Comparison of ENCODE assay signal across 10 mouse cellular contexts in genomic region chr9:118928656-118929055, GRCm38 (mm10). TPM values are rescaled to one million over a fixed set of nuclear protein-coding genes. Genes with fewer than 3 reads are reported as not detected.
DNase-seq lines count a peak whose midpoint lies in the region; ATAC-seq and TF ChIP-seq lines count a peak whose summit lies in the region.
"Had no signal": no experiment of that assay in that cellular context is flagged by ENCODE, and none has a peak within 500 bp of the region (broad histone marks: within the 10 kb centered on the region; RNA-seq: fewer than 3 reads in every experiment).

No protein-coding gene starts in this region.

- peak overlapping the region; percentile 97; the same call in 1 of the 2 replicates for H3K4me2 ChIP-seq in forebrain, embryonic 13.5 days
- H3K4me2 ChIP-seq in forebrain, embryonic 11.5 days (ENCODE audit: low read depth, low read length, severe bottlenecking) = no peak overlapping the region
- H3K4me2 ChIP-seq in liver, postnatal 0 days (ENCODE audit: low read depth, low read length) = peak overlapping the region; percentile 98

- ATAC-seq in forebrain, embryonic 13.5 days = no peak
- no peak for ATAC-seq in forebrain, embryonic 11.5 days (replicated peaks; ENCODE audit: low FRiP score)
- no peak for ATAC-seq in liver, postnatal 0 days

- H3K9ac ChIP-seq in forebrain, embryonic 13.5 days = peak overlapping the region; percentile 85; the same call in 1 of the 2 replicates
- no peak overlapping the region for H3K9ac ChIP-seq in forebrain, embryonic 11.5 days (ENCODE audit: low read length)
- H3K9ac ChIP-seq in liver, postnatal 0 days (replicated peaks) = peak overlapping the region; percentile 80; the same call in 1 of the 2 replicates

- H3K27ac ChIP-seq in forebrain, embryonic 13.5 days = no peak overlapping the region
- H3K27ac ChIP-seq in forebrain, embryonic 11.5 days (ENCODE audit: low read depth, low read length) = no peak overlapping the region
- H3K27ac ChIP-seq in liver, postnatal 0 days (ENCODE audit: low read depth) = peak overlapping the region; percentile 9; the same call in 1 of the 2 replicates

- H3K4me3 ChIP-seq in forebrain, embryonic 13.5 days = no peak overlapping the region
- H3K4me3 ChIP-seq in forebrain, embryonic 11.5 days (ENCODE audit: low read depth, low read length) = no peak overlapping the region
- no peak overlapping the region for H3K4me3 ChIP-seq in liver, postnatal 0 days (ENCODE audit: low read depth, low read length)

- H3K4me1 ChIP-seq in forebrain, embryonic 13.5 days = peaks cover 36% of the 10 kb centered on the region
- peaks cover 5% of the 10 kb centered on the region; the same call in 1 of the 2 replicates for H3K4me1 ChIP-seq in forebrain, embryonic 11.5 days (replicated peaks; ENCODE audit: control insufficient read depth, insufficient read depth, low read length)
- peaks cover 23% of the 10 kb centered on the region for H3K4me1 ChIP-seq in liver, postnatal 0 days (ENCODE audit: insufficient read depth)

- no peak for DNase-seq in forebrain, embryonic 11.5 days (ENCODE audit: low spot score)
- peak; percentile 37 to 46 for DNase-seq in urinary bladder, adult 18-20 months (ENCODE audit: low spot score in 2 of 2)
- DNase-seq in urinary bladder, postnatal 36 days (ENCODE audit: low spot score in 2 of 2) = no peak
- DNase-seq in liver, postnatal 0 days = no peak
- no peak for DNase-seq in adrenal gland, adult 8-10 months
- no peak for DNase-seq in adrenal gland, postnatal 10 days
- no peak for DNase-seq in urinary bladder, postnatal 14 days (ENCODE audit: low spot score)
- DNase-seq: embryo, embryonic 11 days; thymus, postnatal 25 days had no signal

- WGBS in forebrain, embryonic 13.5 days = 55% methylated on average over 7 of the region's 7 CpGs
- WGBS in forebrain, embryonic 11.5 days = 58% methylated on average over 7 of the region's 7 CpGs
- WGBS in liver, postnatal 0 days (ENCODE audit: insufficient replicate concordance) = 45% methylated on average over 7 of the region's 7 CpGs

- TF ChIP-seq EP300 in liver, postnatal 0 days (IDR thresholded peaks at IDR 0.05; ENCODE audit: low read depth) = no peak

- no peaks in the 10 kb centered on the region for H3K9me3 ChIP-seq in forebrain, embryonic 13.5 days (replicated peaks)
- no peaks in the 10 kb centered on the region for H3K9me3 ChIP-seq in forebrain, embryonic 11.5 days (ENCODE audit: control insufficient read depth, low read length)
- H3K9me3 ChIP-seq in liver, postnatal 0 days (ENCODE audit: low read length) = no peaks in the 10 kb centered on the region

- no peaks in the 10 kb centered on the region for H3K27me3 ChIP-seq in forebrain, embryonic 13.5 days
- H3K27me3 ChIP-seq in forebrain, embryonic 11.5 days (ENCODE audit: control insufficient read depth, insufficient read depth, low read length) = no peaks in the 10 kb centered on the region
- H3K27me3 ChIP-seq in liver, postnatal 0 days (ENCODE audit: insufficient read depth, low read length) = no peaks in the 10 kb centered on the region

- no peak for TF ChIP-seq CTCF in liver, postnatal 0 days (IDR thresholded peaks at IDR 0.05; ENCODE audit: low read depth)

- H3K36me3 ChIP-seq in forebrain, embryonic 13.5 days (ENCODE audit: poor library complexity, severe bottlenecking) = no peaks in the 10 kb centered on the region
- H3K36me3 ChIP-seq in forebrain, embryonic 11.5 days (ENCODE audit: control insufficient read depth, insufficient read depth, low read length) = no peaks in the 10 kb centered on the region
- no peaks in the 10 kb centered on the region for H3K36me3 ChIP-seq in liver, postnatal 0 days (replicated peaks; ENCODE audit: insufficient read depth, low read length)

RNA-seq across cellular contexts. Expression of gene Ctdspl, which starts 2.4 kb away (rescaled TPM):
- 6.8 and 8.0 TPM in 2 replicates for polyA plus RNA-seq in forebrain, embryonic 13.5 days (2015; fragmentation: Nextera tagmentation; extraction: Ambion mirVana)
- polyA plus RNA-seq in forebrain, embryonic 11.5 days (2014; fragmentation: Nextera tagmentation; extraction: Ambion mirVana) = 9.0 and 9.1 TPM in 2 replicates
- polyA plus RNA-seq in liver, postnatal 0 days (2015; fragmentation: Nextera tagmentation; extraction: Ambion mirVana) = 2.2 and 2.4 TPM in 2 replicates
- total RNA-seq in adrenal gland, adult 8-10 months (2022) = 10 to 100 TPM; 22.0 to 35.1 (median 28.0) TPM
- total RNA-seq in adrenal gland, postnatal 10 days (2021) = 10 to 100 TPM; 28.8 to 30.7 TPM

Comparison
In these comparisons a context has a peak if more than half of its experiments do, and no peak if none do; other contexts are left out.
1. DNase-seq: peak in urinary bladder, adult 18-20 months (2 of 2); none in forebrain, embryonic 11.5 days (single experiment), urinary bladder, postnatal 36 days (0 of 2), liver, postnatal 0 days (single experiment), adrenal gland, adult 8-10 months (single experiment), adrenal gland, postnatal 10 days (single experiment) and urinary bladder, postnatal 14 days (single experiment).